Mouse (Mus musculus) CH12.LX (cell line): ENCODE results near the gene Ypel1. TPM values are rescaled to one million over a fixed set of nuclear protein-coding genes. Genes with fewer than 3 reads are reported as not detected.

Experiments
- DNase-seq: peaks from one replicate; pipeline ENCODE4 v3.0.0-alpha.2; 2013; ENCODE audit errors: extremely low read depth
- H3K27ac ChIP-seq: 2 replicates; pipeline ENCODE4 v1.5.1; 2012; ENCODE audit warnings: low read depth, mild to moderate bottlenecking, control low read depth, moderate library complexity; ENCODE audit not compliant: insufficient read depth
- H3K27me3 ChIP-seq: replicated peaks from 2 replicates; pipeline ENCODE3; 2012; ENCODE audit warnings: inconsistent platforms
- H3K36me3 ChIP-seq, 2 experiments: replicated peaks in 1 of 2; 2 replicates each; pipeline versions ENCODE3 to v1.6.1; 2012; ENCODE audit warnings: inconsistent platforms in 1 of 2, low read length in 1 of 2, mild to moderate bottlenecking in 1 of 2, mixed read lengths in 1 of 2, moderate library complexity in 1 of 2; ENCODE audit not compliant: control insufficient read depth in 1 of 2, insufficient read depth in 1 of 2
- H3K4me1 ChIP-seq, 2 experiments: 2 replicates each; pipeline ENCODE4 v1.6.1; 2012; ENCODE audit warnings: inconsistent platforms in 1 of 2, moderate library complexity in 1 of 2; ENCODE audit not compliant: insufficient read depth in 2 of 2, control insufficient read depth in 1 of 2
- H3K4me2 ChIP-seq: 2 replicates; pipeline ENCODE4 v1.6.1; 2012; ENCODE audit warnings: low read depth, mild to moderate bottlenecking, control low read depth; ENCODE audit not compliant: poor library complexity, insufficient read depth, severe bottlenecking
- H3K4me3 ChIP-seq, 3 experiments: fragments of 150-350 bp in 1 of 3; sonication (generic) in 1 of 3; replicated peaks in 1 of 3; 2 replicates each; pipeline versions ENCODE3 to v1.5.1; 2011 to 2012; ENCODE audit warnings: low read depth in 2 of 3, low read length in 2 of 3, mild to moderate bottlenecking in 2 of 3, moderate library complexity in 2 of 3, control low read depth in 1 of 3, improper control_type of control experiment in 1 of 3, inconsistent platforms in 1 of 3, mixed read lengths in 1 of 3; ENCODE audit not compliant: poor library complexity in 1 of 3
- H3K79me2 ChIP-seq: replicated peaks from 2 replicates; pipeline ENCODE4 v1.6.1; 2012; ENCODE audit warnings: mild to moderate bottlenecking, moderate library complexity; ENCODE audit not compliant: control insufficient read depth, poor library complexity, insufficient read depth, severe bottlenecking; ENCODE audit errors: extremely low read depth
- H3K9ac ChIP-seq: 2 replicates; pipeline ENCODE4 v1.6.1; 2012; ENCODE audit warnings: low read depth, mild to moderate bottlenecking, control low read depth, moderate library complexity; ENCODE audit not compliant: insufficient read depth
- H3K9me3 ChIP-seq: replicated peaks from 2 replicates; pipeline ENCODE3; 2012; ENCODE audit warnings: low read length, inconsistent platforms, mixed read lengths
- BHLHE40 ChIP-seq: IDR thresholded peaks from 2 replicates; pipeline ENCODE4 v1.6.1; 2011; ENCODE audit warnings: mild to moderate bottlenecking, low read depth, low read length, improper control_type of control experiment
- ELF1 ChIP-seq: IDR thresholded peaks from 2 replicates; pipeline ENCODE4 v1.6.1; 2014; ENCODE audit warnings: low read depth, mild to moderate bottlenecking, inconsistent platforms, low read length, improper control_type of control experiment
- EP300 ChIP-seq: IDR thresholded peaks from 2 replicates; pipeline ENCODE4 v1.6.1; 2011; ENCODE audit warnings: low read length, improper control_type of control experiment
- IRF4 ChIP-seq: IDR thresholded peaks from 2 replicates; pipeline ENCODE4 v1.6.1; 2014; ENCODE audit warnings: low read depth, mild to moderate bottlenecking, inconsistent platforms, low read length, improper control_type of control experiment
- JUN ChIP-seq: IDR thresholded peaks from 2 replicates; pipeline ENCODE4 v1.6.1; 2011; ENCODE audit warnings: low read depth, mild to moderate bottlenecking, low read length, improper control_type of control experiment, moderate library complexity; ENCODE audit not compliant: insufficient read depth
- KAT2A ChIP-seq: IDR thresholded peaks from 2 replicates; pipeline ENCODE4 v1.6.1; 2012; ENCODE audit warnings: low read length, improper control_type of control experiment, inconsistent platforms; ENCODE audit not compliant: insufficient replicate concordance
- MAFK ChIP-seq: IDR thresholded peaks from 2 replicates; pipeline ENCODE4 v1.6.1; 2011; ENCODE audit warnings: low read length, improper control_type of control experiment; ENCODE audit not compliant: insufficient replicate concordance
- MAZ ChIP-seq: IDR thresholded peaks from 2 replicates; pipeline ENCODE4 v1.6.1; 2012; ENCODE audit warnings: low read depth, mild to moderate bottlenecking, inconsistent platforms, low read length, improper control_type of control experiment, moderate library complexity
- MEF2A ChIP-seq: IDR thresholded peaks from 2 replicates; pipeline ENCODE4 v1.6.1; 2014; ENCODE audit warnings: low read depth, mild to moderate bottlenecking, inconsistent platforms, low read length, improper control_type of control experiment, borderline replicate concordance
- MXI1 ChIP-seq: IDR thresholded peaks from 2 replicates; pipeline ENCODE4 v1.6.1; 2011; ENCODE audit warnings: mild to moderate bottlenecking, low read depth, low read length, improper control_type of control experiment
- NELFE ChIP-seq: IDR thresholded peaks from 2 replicates; pipeline ENCODE4 v1.6.1; 2011; ENCODE audit warnings: low read depth, low read length, improper control_type of control experiment
- NRF1 ChIP-seq: IDR thresholded peaks from 2 replicates; pipeline ENCODE4 v1.6.1; 2014; ENCODE audit warnings: low read depth, mild to moderate bottlenecking, inconsistent platforms, low read length, improper control_type of control experiment, moderate library complexity
- PAX5 ChIP-seq: IDR thresholded peaks from 2 replicates; pipeline ENCODE4 v1.6.1; 2012; ENCODE audit warnings: low read length, inconsistent platforms, mixed read lengths
- POLR2A ChIP-seq: IDR thresholded peaks from 2 replicates; pipeline ENCODE4 v1.6.1; 2011; ENCODE audit warnings: low read depth, mild to moderate bottlenecking, improper control_type of control experiment, low read length
- USF1 ChIP-seq: IDR thresholded peaks from 2 replicates; pipeline ENCODE4 v1.6.1; 2014; ENCODE audit warnings: low read depth, mild to moderate bottlenecking, inconsistent platforms, low read length, improper control_type of control experiment
- ZC3H11A ChIP-seq: IDR thresholded peaks from 2 replicates; pipeline ENCODE4 v1.6.1; 2012; ENCODE audit warnings: low read depth, mild to moderate bottlenecking, inconsistent platforms, low read length, improper control_type of control experiment
- ZKSCAN1 ChIP-seq: IDR thresholded peaks from 2 replicates; pipeline ENCODE4 v1.6.1; 2012; ENCODE audit warnings: low read depth, inconsistent platforms, low read length, improper control_type of control experiment, borderline replicate concordance
- ZMIZ1 ChIP-seq: IDR thresholded peaks from 2 replicates; pipeline ENCODE4 v1.6.1; 2012; ENCODE audit warnings: low read depth, mild to moderate bottlenecking, inconsistent platforms, low read length, improper control_type of control experiment
- dilution Hi-C: fragments of 300-500 bp; cut with MboI; formaldehyde crosslinking; loops from 2 replicates; pipeline ENCODE4 v1.14.3; 2020; ENCODE audit warnings: low sequenced_read_pairs; ENCODE audit not compliant: extremely low pct_unique_long_range_greater_than_20kb, extremely low pct_ligation_motif_present
- in situ Hi-C: fragments of 300-500 bp; cut with MboI; formaldehyde crosslinking; loops from 3 replicates; pipeline ENCODE4 v1.14.3; 2019; ENCODE audit warnings: low sequenced_read_pairs, low pct_ligation_motif_present, low pct_unique_long_range_greater_than_20kb, mixed read lengths
- polyA plus RNA-seq: library from polyadenylated mRNA; unstranded; fragments of >175 nt; gene quantifications from 2 replicates; pipeline ENCODE4 v1.2.1, GENCODE M21; 2012; ENCODE audit warnings: low read depth; ENCODE audit not compliant: insufficient read length
- total RNA-seq, 2 experiments: library from RNA; depleted of rRNA; stranded (reverse); fragments of 300-350 nt in 1 of 2; fragments of >200 nt in 1 of 2; gene quantifications; 2 replicates each; pipeline ENCODE4 v1.2.3; 2012 to 2014

Gene Ypel1
- total and polyA plus RNA-seq, 3 experiments: 0.21 to 1.5 (median 0.83) TPM

DNA sequence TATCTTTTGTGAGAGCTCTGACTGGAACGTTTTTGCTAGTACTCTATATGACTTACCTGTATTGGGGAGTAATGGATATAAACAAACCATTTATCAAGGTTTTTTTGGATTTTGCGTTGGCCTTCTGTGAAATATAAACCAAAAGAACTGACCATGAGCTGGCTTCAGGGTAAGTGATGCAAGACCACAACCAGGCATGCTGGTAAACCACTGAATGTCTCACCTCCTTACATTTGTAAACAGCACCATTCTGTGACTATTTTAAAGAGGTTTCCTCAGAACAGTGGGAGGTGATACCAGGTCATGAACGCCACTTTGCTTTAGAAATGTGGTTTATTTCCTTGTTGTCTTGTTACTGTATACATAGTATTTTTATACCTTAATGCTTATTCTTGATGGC, 16.7 kb downstream of the Ypel1 start:
- dilution Hi-C loops: no loop called here
- H3K36me3 ChIP-seq: peaks cover 81 to 100% of the 10 kb centered on the region in 2 experiments
- in situ Hi-C loops: no loop called here

DNA sequence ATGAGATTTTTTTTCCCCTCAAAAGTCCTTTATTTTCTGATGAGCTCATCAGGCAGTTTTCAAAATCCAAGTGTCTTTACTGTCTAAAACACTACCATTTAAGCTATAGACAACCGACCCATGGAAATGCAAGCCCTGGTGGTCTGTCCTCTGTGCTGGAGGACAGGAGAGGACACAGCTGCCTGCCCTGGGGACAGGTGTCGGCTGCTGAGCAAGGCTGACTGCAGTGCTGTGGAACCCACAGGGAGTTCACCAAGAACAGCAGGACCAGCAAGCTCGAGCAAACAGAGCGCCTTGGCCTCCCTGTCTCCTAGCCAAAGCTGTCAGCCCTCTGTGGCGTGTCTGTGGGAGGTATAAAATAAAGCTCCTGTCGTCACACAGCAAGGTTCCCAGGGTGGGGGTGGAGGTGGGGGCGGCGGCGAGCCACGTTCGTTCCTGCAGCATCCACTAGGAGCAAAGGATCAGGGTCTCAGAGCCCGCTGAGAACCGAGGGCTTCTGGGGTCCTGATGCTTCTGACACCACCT, 17.2 kb downstream of the Ypel1 start:
- Histone ChIP-seq H3K4me3 (no peak overlapping the region), H3K79me2 (no peaks in the 10 kb centered on the region), H3K27me3 (no peaks in the 10 kb centered on the region), H3K9me3 (no peaks in the 10 kb centered on the region), H3K27ac (no peak overlapping the region), H3K36me3 (peaks cover 82 to 100% of the 10 kb centered on the region in 2 experiments), H3K4me2 (no peak overlapping the region), H3K9ac (no peak overlapping the region), H3K4me1 (no peaks in the 10 kb centered on the region)
- dilution Hi-C loops (no loop called here), in situ Hi-C loops (no loop called here)
- DNase-seq: no peak
- TF ChIP-seq ZMIZ1 (no peak), MAZ (no peak)

More for the DNA sequence above, 16.7 kb downstream of the Ypel1 start:
- TF ChIP-seq NELFE (no peak), NRF1 (no peak), BHLHE40 (no peak), ZC3H11A (no peak), ELF1 (no peak), ZMIZ1 (no peak), KAT2A (no peak), PAX5 (no peak), MEF2A (no peak), EP300 (no peak), ZKSCAN1 (no peak), IRF4 (no peak), USF1 (no peak), MXI1 (no peak), MAFK (no peak), JUN (no peak), POLR2A (no peak)
- Histone ChIP-seq H3K9ac (no peak overlapping the region), H3K27me3 (no peaks in the 10 kb centered on the region), H3K9me3 (no peaks in the 10 kb centered on the region), H3K4me3 (no peak overlapping the region), H3K4me1 (no peaks in the 10 kb centered on the region), H3K79me2 (no peaks in the 10 kb centered on the region), H3K27ac (no peak overlapping the region), H3K4me2 (no peak overlapping the region)
- DNase-seq: no peak
